Mouse (Mus musculus) heart, embryonic 13.5 days (tissue): ENCODE results near the gene Defb30. TPM values are rescaled to one million over a fixed set of nuclear protein-coding genes. Genes with fewer than 3 reads are reported as not detected.
A peak's percentile ranks its signal among the peaks of the same experiment; 100 is the strongest.

Source experiments
- ATAC-seq: fragments of 200-750 bp; cut with Nextera tagmentation; 2 replicates; pipeline ENCODE4 v1.8.0; 2017; ENCODE audit warnings: moderate TSS enrichment; ENCODE audit not compliant: insufficient number of reproducible peaks, low FRiP score, low TSS enrichment; ENCODE audit errors: extremely low read depth
- H3K27ac ChIP-seq: fragments of 300-500 bp; sonication (generic); replicated peaks from 2 replicates; pipeline ENCODE4 v1.5.1; 2015; ENCODE audit warnings: moderate library complexity, mild to moderate bottlenecking, inconsistent platforms
- H3K27me3 ChIP-seq: fragments of 300-500 bp; sonication (generic); replicated peaks from 2 replicates; pipeline ENCODE4 v1.6.1; 2015; ENCODE audit warnings: mild to moderate bottlenecking, inconsistent platforms
- H3K36me3 ChIP-seq: fragments of 300-500 bp; sonication (generic); 2 replicates; pipeline ENCODE4 v1.6.1; 2015; ENCODE audit warnings: mild to moderate bottlenecking, inconsistent platforms
- H3K4me1 ChIP-seq: fragments of 300-500 bp; sonication (generic); 2 replicates; pipeline ENCODE4 v1.6.1; 2015; ENCODE audit warnings: inconsistent platforms
- H3K4me2 ChIP-seq: fragments of 300-500 bp; sonication (generic); 2 replicates; pipeline ENCODE4 v1.6.1; 2015; ENCODE audit warnings: inconsistent platforms, mild to moderate bottlenecking, moderate library complexity
- H3K4me3 ChIP-seq: fragments of 300-500 bp; sonication (generic); 2 replicates; pipeline ENCODE4 v1.5.1; 2015; ENCODE audit warnings: moderate library complexity, mild to moderate bottlenecking, inconsistent platforms
- H3K9ac ChIP-seq: fragments of 300-500 bp; sonication (generic); 2 replicates; pipeline ENCODE4 v1.6.1; 2015; ENCODE audit warnings: inconsistent platforms, mild to moderate bottlenecking, moderate library complexity
- H3K9me3 ChIP-seq: fragments of 300-500 bp; sonication (generic); 2 replicates; pipeline ENCODE4 v1.6.1; 2016; ENCODE audit warnings: inconsistent platforms
- WGBS: fragments of 180-500 bp; shearing (Covaris S2); methylation state at CpG from one replicate; pipeline ENCODE4 v1.1.7; 2015; ENCODE audit warnings: mixed read lengths; 5-methylcytosine and 5-hydroxymethylcytosine counted together
- polyA plus RNA-seq: library from polyadenylated mRNA; unstranded; fragments of >200 nt; fragmentation: Nextera tagmentation; extraction: Ambion mirVana; gene quantifications from 2 replicates; pipeline ENCODE4 v1.2.1, GENCODE M21; 2015

The Defb30 gene
- not detected in 2 replicates for polyA plus RNA-seq

DNA sequence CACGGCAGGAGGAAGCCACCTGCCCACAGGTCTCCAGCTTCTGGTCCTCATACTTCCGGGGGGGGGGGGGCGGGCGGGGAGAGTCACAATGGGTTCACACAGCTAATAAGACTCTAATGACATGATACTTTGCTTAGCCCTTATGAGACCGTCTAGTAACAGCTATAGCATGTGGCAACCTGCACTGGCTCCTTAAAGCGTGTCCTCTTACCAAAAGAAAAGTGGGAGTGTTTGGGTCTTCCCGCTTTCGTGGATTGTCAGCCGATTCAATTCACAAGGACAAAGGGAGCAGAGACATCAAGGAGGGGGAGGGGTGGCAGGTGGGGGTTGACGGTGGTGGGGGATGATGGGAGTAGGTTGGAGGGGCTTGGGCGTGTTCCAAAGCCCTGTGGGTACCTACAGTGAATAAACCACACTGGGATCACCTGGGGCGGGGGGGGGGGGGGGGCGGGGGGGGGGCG lies at the start of gene Defb30:
TSS of gene Defb30 (minus strand) at position 51 of the 461 bp plus-strand sequence.
- no peak within 1 kb of the TSS for H3K4me3 ChIP-seq
- peaks cover 18% of the 10 kb centered on the region for H3K4me1 ChIP-seq
- no peak within 1 kb of the TSS for H3K4me2 ChIP-seq
- H3K27ac ChIP-seq, result no peak within 1 kb of the TSS
- H3K27me3 ChIP-seq, result no peaks in the 10 kb centered on the region
- H3K9ac ChIP-seq, result no peak within 1 kb of the TSS
- no peak for ATAC-seq
- H3K36me3 ChIP-seq, result no peaks in the 10 kb centered on the region
- no peaks in the 10 kb centered on the region for H3K9me3 ChIP-seq
- WGBS, result 75% methylated on average over 13 of the region's 14 CpGs

DNA sequence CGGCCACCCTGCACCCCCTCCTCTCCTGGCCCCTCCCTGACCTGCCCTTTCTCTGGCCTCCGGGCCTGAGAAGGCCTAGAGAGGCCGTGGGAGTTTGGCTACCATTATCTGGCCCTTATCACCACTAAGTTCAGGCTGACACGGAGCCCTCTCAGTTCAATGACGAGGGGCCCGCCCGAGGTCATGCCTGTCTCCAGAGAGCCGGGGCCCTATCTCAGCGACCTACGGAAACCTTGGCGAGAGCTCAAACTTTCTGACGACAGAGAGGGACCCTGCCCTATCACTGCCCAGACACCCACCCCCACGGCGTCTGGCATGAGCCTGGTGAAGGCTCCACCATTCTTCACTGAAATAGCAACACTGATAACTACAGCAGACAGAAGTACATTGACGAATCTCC lies 17.9 kb upstream of the Defb30 start:
- Histone ChIP-seq H3K4me1 (peaks cover 75% of the 10 kb centered on the region), H3K4me2 (peak overlapping the region; percentile 62), H3K27me3 (no peaks in the 10 kb centered on the region), H3K27ac (peak overlapping the region; percentile 95), H3K9me3 (no peaks in the 10 kb centered on the region), H3K4me3 (peak overlapping the region; percentile 22), H3K36me3 (no peaks in the 10 kb centered on the region), H3K9ac (peak overlapping the region; percentile 70)
- peak; percentile 84 for ATAC-seq
- under 1% methylated on average over 15 of the region's 15 CpGs for WGBS

DNA sequence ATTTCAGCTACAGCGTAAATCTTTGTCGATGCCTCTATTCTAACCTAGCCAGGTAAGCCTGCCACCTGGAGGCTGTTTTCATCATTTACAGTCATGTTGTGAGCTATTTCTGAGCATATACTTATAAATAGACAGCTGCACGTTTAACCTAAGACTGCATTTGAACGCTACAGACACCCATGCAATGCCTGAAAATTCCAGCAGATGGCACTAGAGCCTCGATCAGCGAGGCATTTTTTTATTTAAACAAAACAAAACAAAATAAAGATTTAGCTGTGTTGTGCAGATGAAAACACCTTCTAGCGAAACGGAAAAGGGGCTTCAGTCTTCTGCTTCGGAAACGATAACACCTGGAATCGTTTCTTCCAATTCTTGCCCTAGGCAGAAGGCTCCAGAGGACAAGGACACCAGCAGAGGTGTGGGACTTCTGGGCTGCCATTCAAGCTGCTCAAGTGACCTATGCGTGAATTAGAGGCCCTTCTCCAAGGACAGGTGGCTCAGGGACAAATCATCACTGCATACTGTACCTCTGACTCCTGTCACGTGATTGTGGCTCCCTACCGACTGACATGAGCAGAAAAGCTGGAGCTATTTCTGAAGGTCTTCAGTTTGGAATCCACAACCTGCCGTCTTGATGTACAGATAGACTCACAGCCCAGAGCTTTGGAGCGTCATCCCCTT lies 17.0 kb upstream of the Defb30 start:
- peaks cover 76% of the 10 kb centered on the region for H3K4me1 ChIP-seq
- no peak for ATAC-seq
- peak overlapping the region; percentile 62 for H3K4me2 ChIP-seq
- peak overlapping the region; percentile 33 for H3K4me3 ChIP-seq
- WGBS, result 9% methylated on average over 16 of the region's 16 CpGs
- H3K27ac ChIP-seq, result peak overlapping the region; percentile 95
- no peaks in the 10 kb centered on the region for H3K27me3 ChIP-seq
- H3K9ac ChIP-seq, result peak overlapping the region; percentile 70
- H3K36me3 ChIP-seq, result no peaks in the 10 kb centered on the region
- no peaks in the 10 kb centered on the region for H3K9me3 ChIP-seq

DNA sequence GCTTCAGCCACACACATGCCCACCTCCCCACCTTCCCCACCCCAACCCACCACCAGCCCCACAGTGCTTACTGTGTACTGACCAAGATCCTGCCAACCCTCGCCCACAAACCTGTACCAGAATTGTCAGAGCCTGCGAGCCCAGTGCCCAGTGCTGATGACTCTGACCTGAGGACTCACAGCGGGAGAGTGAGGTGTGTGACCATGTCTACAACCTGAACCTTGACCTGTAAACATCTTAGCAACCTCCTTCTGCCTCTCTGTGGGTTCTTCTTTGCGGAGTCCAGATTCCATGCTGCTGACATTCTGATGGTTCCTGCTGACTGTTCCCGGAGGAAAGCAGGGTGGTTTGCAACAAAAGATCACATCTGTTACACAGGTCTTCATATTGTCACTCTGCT lies 15.6 kb upstream of the Defb30 start:
- 78% methylated on average over 5 of the region's 5 CpGs for WGBS
- no peaks in the 10 kb centered on the region for H3K9me3 ChIP-seq
- H3K4me3 ChIP-seq, result no peak overlapping the region
- no peak overlapping the region for H3K27ac ChIP-seq
- no peaks in the 10 kb centered on the region for H3K36me3 ChIP-seq
- no peaks in the 10 kb centered on the region for H3K27me3 ChIP-seq
- H3K4me1 ChIP-seq, result peaks cover 82% of the 10 kb centered on the region
- no peak for ATAC-seq
- no peak overlapping the region for H3K4me2 ChIP-seq
- H3K9ac ChIP-seq, result no peak overlapping the region

DNA sequence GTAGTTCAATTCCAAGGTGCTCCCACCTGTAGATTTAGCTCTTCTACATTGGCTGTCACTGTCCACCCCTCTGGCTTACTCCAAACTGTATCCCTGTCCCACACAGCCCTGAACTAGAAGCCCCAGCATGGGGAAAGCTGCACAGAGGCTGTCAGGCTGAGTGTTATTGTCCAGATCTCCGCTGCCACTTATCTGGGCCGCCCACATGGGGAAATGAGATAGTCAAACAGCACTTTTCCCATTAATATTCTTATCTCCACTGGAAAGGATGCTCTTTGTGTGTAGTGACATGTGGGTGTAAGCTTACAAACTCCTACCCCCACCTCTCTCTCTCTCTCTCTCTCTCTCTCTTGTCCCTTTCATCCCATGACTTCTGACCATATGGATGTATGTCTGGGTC lies 12.4 kb upstream of the Defb30 start:
- Histone ChIP-seq H3K4me2 (peak overlapping the region; percentile 13; the same call in 1 of the 2 replicates), H3K4me3 (no peak overlapping the region), H3K9me3 (no peaks in the 10 kb centered on the region), H3K27ac (peak overlapping the region; percentile 78), H3K9ac (peak overlapping the region; percentile 50; the same call in 1 of the 2 replicates), H3K36me3 (no peaks in the 10 kb centered on the region), H3K27me3 (no peaks in the 10 kb centered on the region), H3K4me1 (peaks cover 59% of the 10 kb centered on the region)
- ATAC-seq, result peak; percentile 47; the same call in 1 of the 2 replicates
- 12% methylated on average over 2 of the region's 2 CpGs for WGBS

DNA sequence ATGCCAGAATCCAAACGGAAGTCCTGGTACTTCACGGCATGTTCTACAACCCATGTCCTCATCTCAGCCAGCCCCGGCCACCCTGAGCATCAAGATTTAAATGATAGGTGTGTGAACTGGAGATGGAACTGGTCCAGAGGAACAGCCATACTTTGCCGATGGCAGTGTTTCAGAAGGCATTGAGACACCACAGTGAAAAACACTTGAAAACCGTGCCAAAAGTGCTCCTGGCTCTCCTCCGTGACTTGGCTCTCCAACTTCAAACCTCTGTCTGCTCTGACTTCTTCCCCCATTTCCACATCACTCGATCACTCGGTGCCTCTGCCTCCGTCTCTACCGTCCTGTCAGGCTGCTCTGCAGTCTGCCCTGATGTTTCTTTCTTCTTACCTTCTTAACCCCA lies 10.6 kb upstream of the Defb30 start:
- H3K4me2 ChIP-seq, result peak overlapping the region; percentile 25
- peak overlapping the region; percentile 65 for H3K27ac ChIP-seq
- no peak overlapping the region for H3K9ac ChIP-seq
- WGBS, result 36% methylated on average over 10 of the region's 10 CpGs
- H3K4me1 ChIP-seq, result peaks cover 53% of the 10 kb centered on the region
- no peak overlapping the region for H3K4me3 ChIP-seq
- no peaks in the 10 kb centered on the region for H3K36me3 ChIP-seq
- no peak for ATAC-seq
- no peaks in the 10 kb centered on the region for H3K27me3 ChIP-seq
- H3K9me3 ChIP-seq, result no peaks in the 10 kb centered on the region

DNA sequence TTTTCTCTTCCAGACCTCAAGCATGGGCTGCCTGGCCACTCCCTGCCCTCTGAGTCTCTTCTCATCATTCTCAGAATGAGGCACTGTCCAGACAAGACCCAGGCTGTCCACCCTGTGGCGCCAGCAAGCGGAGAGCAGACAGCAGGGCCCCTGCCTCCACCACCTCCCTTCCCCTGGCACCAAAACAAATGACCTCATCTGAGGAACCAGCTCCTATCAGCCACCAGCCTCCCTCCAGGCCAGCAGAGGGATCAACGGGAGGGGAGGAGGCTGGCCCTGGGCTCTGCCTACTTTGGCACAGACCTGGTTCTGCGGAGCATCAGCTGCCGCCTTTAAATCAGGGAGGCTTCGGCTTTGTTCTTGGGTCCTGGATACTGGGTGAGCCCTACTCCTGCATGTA lies 5.0 kb upstream of the Defb30 start:
- H3K4me2 ChIP-seq, result peak overlapping the region; percentile 46
- H3K4me1 ChIP-seq, result peaks cover 28% of the 10 kb centered on the region
- peak overlapping the region; percentile 82 for H3K27ac ChIP-seq
- H3K27me3 ChIP-seq, result no peaks in the 10 kb centered on the region
- H3K9ac ChIP-seq, result peak overlapping the region; percentile 66
- H3K4me3 ChIP-seq, result no peak overlapping the region
- no peaks in the 10 kb centered on the region for H3K36me3 ChIP-seq
- WGBS, result 2% methylated on average over 6 of the region's 6 CpGs
- peak; percentile 89 for ATAC-seq
- no peaks in the 10 kb centered on the region for H3K9me3 ChIP-seq

DNA sequence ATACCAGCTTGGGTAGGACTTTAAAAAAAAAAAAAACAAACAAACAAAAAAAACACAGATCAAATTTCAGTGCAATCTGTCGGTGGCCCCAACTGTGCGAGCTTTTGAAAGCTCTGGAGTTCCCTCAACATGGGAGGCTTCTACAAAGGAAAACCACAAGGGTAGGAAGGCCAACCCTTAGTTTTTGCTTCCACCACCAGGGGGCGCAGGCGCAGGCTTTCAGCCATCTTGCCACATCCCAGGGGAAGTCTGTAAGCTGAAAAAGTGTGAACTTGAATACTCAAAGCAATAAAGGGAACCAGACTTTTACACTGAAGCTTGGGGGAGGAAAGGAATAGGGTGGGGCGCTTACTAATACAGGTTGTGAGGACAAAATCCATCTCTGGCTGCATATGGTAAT lies 1.0 kb upstream of the Defb30 start:
- Histone ChIP-seq H3K4me1 (peaks cover 26% of the 10 kb centered on the region), H3K27me3 (no peaks in the 10 kb centered on the region), H3K4me2 (no peak overlapping the region), H3K27ac (no peak overlapping the region), H3K9me3 (no peaks in the 10 kb centered on the region), H3K9ac (no peak overlapping the region), H3K4me3 (no peak overlapping the region), H3K36me3 (no peaks in the 10 kb centered on the region)
- WGBS, result 32% methylated on average over 5 of the region's 5 CpGs
- no peak for ATAC-seq

DNA sequence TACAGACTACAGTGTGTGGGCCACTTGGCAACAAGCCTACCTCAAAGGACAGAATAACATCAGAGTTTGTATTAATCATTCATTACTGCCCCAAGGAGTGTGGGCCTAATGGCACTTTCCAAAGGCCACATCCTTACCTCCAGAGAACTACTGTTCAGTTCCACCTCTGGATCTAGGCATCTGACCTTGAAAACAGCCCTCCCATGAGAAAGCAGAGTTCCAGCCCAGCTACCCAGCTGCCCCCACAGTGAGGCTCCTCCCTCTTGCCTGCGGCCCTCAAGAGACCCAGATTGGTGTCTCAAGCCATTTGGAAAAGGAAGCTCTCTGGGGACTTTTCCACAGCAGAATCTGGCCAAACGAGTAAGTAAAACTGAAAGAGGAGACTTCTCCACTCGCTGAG lies 3.1 kb downstream of the Defb30 start, which contains the start of gene Defb42:
TSS of gene Defb42 (plus strand) at position 301 of the 400 bp plus-strand sequence.
- no peak for ATAC-seq
- Histone ChIP-seq H3K4me1 (0 out of 2 replicates have a peak, but pooled peaks cover 5% of the 10 kb centered on the region), H3K4me2 (no peak within 1 kb of the TSS), H3K36me3 (no peaks in the 10 kb centered on the region), H3K27me3 (no peaks in the 10 kb centered on the region), H3K9ac (no peak within 1 kb of the TSS), H3K27ac (no peak within 1 kb of the TSS), H3K4me3 (no peak within 1 kb of the TSS), H3K9me3 (no peaks in the 10 kb centered on the region)
- 54% methylated on average over 3 of the region's 3 CpGs for WGBS

DNA sequence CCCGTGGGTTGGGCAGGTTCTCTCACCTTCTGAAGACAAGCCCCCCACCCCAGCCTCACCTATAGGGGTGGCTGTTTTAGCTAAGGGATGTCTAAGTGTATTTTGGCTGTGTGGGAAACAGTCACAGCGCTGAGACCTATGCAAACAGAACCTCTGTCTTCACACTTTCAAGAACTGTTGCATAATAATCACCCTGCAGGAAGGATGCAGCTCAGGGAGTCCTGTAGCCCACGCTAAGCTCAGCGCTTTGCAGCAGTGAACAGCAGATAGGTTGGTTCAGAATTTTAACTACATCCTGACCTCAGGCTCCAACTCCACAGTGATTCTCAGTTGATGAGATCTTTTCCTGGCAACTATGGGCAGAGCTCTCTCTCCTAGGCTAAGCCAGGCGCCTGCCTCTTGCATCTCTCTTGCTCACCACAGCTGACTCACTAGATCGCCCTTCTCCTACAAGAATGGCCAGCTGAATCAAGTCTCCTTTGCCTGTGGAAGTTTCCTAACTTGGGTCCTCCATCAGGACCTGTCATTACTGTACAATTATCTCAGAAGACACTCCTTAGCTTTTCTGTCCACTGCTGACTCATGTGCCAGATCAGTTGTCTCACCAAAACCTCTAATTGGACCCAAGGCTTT lies 29.1 kb downstream of the Defb30 start:
- peaks cover 30% of the 10 kb centered on the region for H3K27me3 ChIP-seq
- H3K4me1 ChIP-seq, result peaks cover 22% of the 10 kb centered on the region
- no peaks in the 10 kb centered on the region for H3K36me3 ChIP-seq
- H3K4me3 ChIP-seq, result no peak overlapping the region
- no peak overlapping the region for H3K9ac ChIP-seq
- no peak for ATAC-seq
- H3K9me3 ChIP-seq, result no peaks in the 10 kb centered on the region; the same call in 1 of the 2 replicates
- H3K27ac ChIP-seq, result no peak overlapping the region
- 41% methylated on average over 6 of the region's 6 CpGs for WGBS
- H3K4me2 ChIP-seq, result no peak overlapping the region

DNA sequence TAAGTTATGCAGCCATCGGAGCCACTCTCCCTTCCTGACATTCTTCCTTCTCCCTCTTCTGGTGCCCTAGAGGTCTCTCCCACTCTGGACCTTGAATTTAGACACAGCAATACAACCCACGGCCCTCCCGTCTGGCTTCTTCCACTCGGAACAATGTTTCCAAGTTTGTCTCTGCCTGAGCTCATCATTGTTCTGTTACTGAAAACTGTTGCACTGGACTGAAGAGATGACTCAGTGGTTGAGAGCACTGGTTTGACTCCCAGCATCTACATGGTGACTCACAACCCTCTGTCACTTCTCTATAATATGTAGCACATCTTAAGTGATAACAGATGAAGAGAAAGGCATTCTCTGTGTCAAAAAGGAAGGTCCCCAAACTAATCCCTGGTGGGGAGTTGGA lies 35.1 kb downstream of the Defb30 start:
- Histone ChIP-seq H3K27ac (no peak overlapping the region), H3K4me2 (no peak overlapping the region), H3K4me1 (peaks cover 6% of the 10 kb centered on the region), H3K27me3 (peaks cover 18% of the 10 kb centered on the region), H3K9ac (no peak overlapping the region), H3K9me3 (peaks cover 4% of the 10 kb centered on the region; the same call in 1 of the 2 replicates), H3K36me3 (no peaks in the 10 kb centered on the region), H3K4me3 (no peak overlapping the region)
- WGBS, result 61% methylated on average over 4 of the region's 4 CpGs
- ATAC-seq, result no peak
